Mouse (Mus musculus): ENCODE data around the gene Mus81. TPM values are rescaled to one million over a fixed set of nuclear protein-coding genes. Genes with fewer than 3 reads are reported as not detected.

Gene Mus81
- polyA plus RNA-seq, 1 experiment from 2014 or later: 18.5 TPM

- 41% methylated on average over 15 of the region's 15 CpGs for WGBS
- no peak for TF ChIP-seq EP300 (optimal IDR thresholded peaks at IDR 0.05)
- no peak for TF ChIP-seq CTCF (IDR thresholded peaks at IDR 0.05; ENCODE audit: low read depth)
- ATAC-seq (ENCODE audit: low FRiP score, low TSS enrichment): no peak
- H3K36me3 ChIP-seq (ENCODE audit: control insufficient read depth, insufficient read depth, low read length): no peaks in the 10 kb centered on the region
- peak overlapping the region; percentile 44 for H3K4me3 ChIP-seq (ENCODE audit: low read depth, low read length)
- H3K4me2 ChIP-seq (replicated peaks; ENCODE audit: low read depth): peak overlapping the region; percentile 77
- peaks cover 5% of the 10 kb centered on the region; the same call in 1 of the 2 replicates for H3K4me1 ChIP-seq (replicated peaks; ENCODE audit: control insufficient read depth, insufficient read depth)
- DNase-seq (ENCODE audit: low spot score): no peak
- peak overlapping the region; percentile 67; the same call in 1 of the 2 replicates for H3K27ac ChIP-seq (replicated peaks)
- peak overlapping the region; percentile 59 for H3K9ac ChIP-seq (ENCODE audit: low read length)
- H3K27me3 ChIP-seq (ENCODE audit: control insufficient read depth, insufficient read depth, low read length): no peaks in the 10 kb centered on the region
- no peaks in the 10 kb centered on the region for H3K9me3 ChIP-seq (ENCODE audit: control insufficient read depth, low read length)
Measured at GRCm38 (mm10) chr19:5511074-5511632, 23.0 kb upstream of the Mus81 start.

- WGBS: 2% methylated on average over 47 of the region's 47 CpGs
- no peaks in the 10 kb centered on the region for H3K36me3 ChIP-seq (ENCODE audit: control insufficient read depth, insufficient read depth, low read length)
- DNase-seq (ENCODE audit: low spot score) (peak; percentile 90), ATAC-seq (ENCODE audit: low FRiP score, low TSS enrichment) (peak; percentile 98)
- no peaks in the 10 kb centered on the region for H3K27me3 ChIP-seq (ENCODE audit: control insufficient read depth, insufficient read depth, low read length)
- H3K4me2 ChIP-seq (replicated peaks; ENCODE audit: low read depth): peak within 1 kb of the TSS; percentile 77
- TF ChIP-seq EP300 (optimal IDR thresholded peaks at IDR 0.05) (no peak), CTCF (IDR thresholded peaks at IDR 0.05; ENCODE audit: low read depth) (peak; percentile 56)
- peaks cover 5% of the 10 kb centered on the region; the same call in 1 of the 2 replicates for H3K4me1 ChIP-seq (replicated peaks; ENCODE audit: control insufficient read depth, insufficient read depth)
- H3K27ac ChIP-seq (replicated peaks): peak within 1 kb of the TSS; percentile 67; the same call in 1 of the 2 replicates
- H3K9ac ChIP-seq (ENCODE audit: low read length): peak within 1 kb of the TSS; percentile 59
- no peaks in the 10 kb centered on the region for H3K9me3 ChIP-seq (ENCODE audit: control insufficient read depth, low read length)
- peak within 1 kb of the TSS; percentile 44 for H3K4me3 ChIP-seq (ENCODE audit: low read depth, low read length)
Measured at GRCm38 (mm10) chr19:5510031-5511026, 22.1 kb upstream of the Mus81 start, which contains the start of gene Snx32. Gene Snx32, minus strand, starts transcription at chr19:5510538.

- TF ChIP-seq EP300 (optimal IDR thresholded peaks at IDR 0.05) (no peak), CTCF (IDR thresholded peaks at IDR 0.05; ENCODE audit: low read depth) (no peak)
- Histone ChIP-seq H3K9ac (ENCODE audit: low read length) (no peak within 1 kb of the TSS), H3K27me3 (ENCODE audit: control insufficient read depth, insufficient read depth, low read length) (no peaks in the 10 kb centered on the region), H3K36me3 (ENCODE audit: control insufficient read depth, insufficient read depth, low read length) (no peaks in the 10 kb centered on the region), H3K4me3 (ENCODE audit: low read depth, low read length) (no peak within 1 kb of the TSS), H3K27ac (replicated peaks) (no peak within 1 kb of the TSS), H3K9me3 (ENCODE audit: control insufficient read depth, low read length) (no peaks in the 10 kb centered on the region), H3K4me1 (replicated peaks; ENCODE audit: control insufficient read depth, insufficient read depth) (no peaks in the 10 kb centered on the region), H3K4me2 (replicated peaks; ENCODE audit: low read depth) (no peak within 1 kb of the TSS)
- 55% methylated on average over 17 of the region's 17 CpGs for WGBS
- ATAC-seq (ENCODE audit: low FRiP score, low TSS enrichment) (no peak), DNase-seq (ENCODE audit: low spot score) (no peak)
Measured at GRCm38 (mm10) chr19:5503687-5504086, 15.5 kb upstream of the Mus81 start, which contains the start of gene 1700020D05Rik. Gene 1700020D05Rik, minus strand, starts transcription at chr19:5503787.

GRCm38 (mm10) chr19:5500330-5500875, 12.2 kb upstream of the Mus81 start:
- DNase-seq (ENCODE audit: low spot score) (no peak), ATAC-seq (ENCODE audit: low FRiP score, low TSS enrichment) (no peak)
- TF ChIP-seq CTCF (IDR thresholded peaks at IDR 0.05; ENCODE audit: low read depth) (no peak), EP300 (optimal IDR thresholded peaks at IDR 0.05) (no peak)
- Histone ChIP-seq H3K27me3 (ENCODE audit: control insufficient read depth, insufficient read depth, low read length) (no peaks in the 10 kb centered on the region), H3K9me3 (ENCODE audit: control insufficient read depth, low read length) (no peaks in the 10 kb centered on the region), H3K27ac (replicated peaks) (no peak overlapping the region), H3K36me3 (ENCODE audit: control insufficient read depth, insufficient read depth, low read length) (peaks cover 14% of the 10 kb centered on the region), H3K4me2 (replicated peaks; ENCODE audit: low read depth) (no peak overlapping the region), H3K9ac (ENCODE audit: low read length) (no peak overlapping the region), H3K4me1 (replicated peaks; ENCODE audit: control insufficient read depth, insufficient read depth) (no peaks in the 10 kb centered on the region), H3K4me3 (ENCODE audit: low read depth, low read length) (no peak overlapping the region)
- WGBS: 81% methylated on average over 2 of the region's 2 CpGs

- TF ChIP-seq CTCF (IDR thresholded peaks at IDR 0.05; ENCODE audit: low read depth) (no peak), EP300 (optimal IDR thresholded peaks at IDR 0.05) (no peak)
- no peak overlapping the region for H3K9ac ChIP-seq (ENCODE audit: low read length)
- no peak overlapping the region for H3K27ac ChIP-seq (replicated peaks)
- DNase-seq (ENCODE audit: low spot score) (no peak), ATAC-seq (ENCODE audit: low FRiP score, low TSS enrichment) (no peak)
- H3K36me3 ChIP-seq (ENCODE audit: control insufficient read depth, insufficient read depth, low read length): peaks cover 20% of the 10 kb centered on the region
- H3K4me3 ChIP-seq (ENCODE audit: low read depth, low read length): no peak overlapping the region
- no peak overlapping the region for H3K4me2 ChIP-seq (replicated peaks; ENCODE audit: low read depth)
- H3K4me1 ChIP-seq (replicated peaks; ENCODE audit: control insufficient read depth, insufficient read depth): no peaks in the 10 kb centered on the region
- 79% methylated on average over 16 of the region's 16 CpGs for WGBS
- no peaks in the 10 kb centered on the region for H3K9me3 ChIP-seq (ENCODE audit: control insufficient read depth, low read length)
- no peaks in the 10 kb centered on the region for H3K27me3 ChIP-seq (ENCODE audit: control insufficient read depth, insufficient read depth, low read length)
Measured at GRCm38 (mm10) chr19:5496052-5496370, 7.8 kb upstream of the Mus81 start.
